Mouse (Mus musculus): Measurements from ENCODE around the gene Olfr204.
"Not testable (repeated sequence)": the region's sequence is repeated elsewhere in the genome, so short reads cannot be mapped to it uniquely, and the experiment has no call there.

Gene Olfr204

DNA sequence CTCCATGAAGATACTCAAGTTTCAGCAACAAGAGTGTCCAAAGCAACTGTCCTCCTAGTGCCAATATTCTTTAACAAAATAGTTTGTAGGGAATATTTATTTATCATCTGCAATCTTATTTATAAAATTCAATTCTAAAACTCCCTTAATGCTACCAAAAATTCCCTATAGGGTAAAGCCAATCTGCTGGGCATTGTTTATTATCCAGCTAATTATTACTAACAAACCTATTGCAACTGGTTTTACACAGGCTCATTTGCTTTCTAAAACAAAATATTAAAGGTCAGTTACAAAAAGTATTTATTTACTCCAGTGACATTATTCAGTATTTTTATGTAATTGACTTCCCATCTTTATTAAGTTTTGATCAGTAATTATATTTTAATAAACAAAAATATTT, at the start of gene Olfr204:
Gene Olfr204 (minus strand): TSS at position 101 of the 400 bp plus-strand sequence.
- in situ Hi-C loops (cut with MboI; ENCODE audit: low pct_unique_long_range_greater_than_20kb in 1 of 2, low sequenced_read_pairs in 2 of 2, unreplicated experiment in 1 of 2) = no loop called here

DNA sequence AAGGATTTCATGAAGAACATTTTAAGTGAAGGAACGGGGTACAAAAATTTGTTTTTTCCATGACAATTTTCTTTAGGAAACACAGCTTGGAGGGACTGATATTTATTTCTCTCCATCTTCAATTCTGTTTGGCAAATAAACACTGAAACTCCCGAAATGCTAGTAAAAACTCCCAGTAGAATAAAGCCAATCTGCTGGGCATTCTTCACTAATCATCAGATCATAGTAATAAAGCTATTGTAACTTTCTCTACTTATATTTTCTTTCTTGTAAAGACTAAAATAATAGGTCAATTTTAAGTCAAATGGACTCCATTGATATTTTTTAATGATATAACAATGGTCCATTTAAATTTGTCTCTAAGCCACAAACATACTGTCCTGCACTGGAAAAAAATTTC, 45.8 kb upstream of the Olfr204 start, which contains the start of gene Olfr209:
Gene Olfr209 (minus strand): TSS at position 101 of the 400 bp plus-strand sequence.
- in situ Hi-C loops (cut with MboI; ENCODE audit: low pct_unique_long_range_greater_than_20kb in 1 of 2, low sequenced_read_pairs in 2 of 2, unreplicated experiment in 1 of 2) = loop anchor here in 1 of 2 experiments (25.0 kb wide), 1 partner anchor 552 kb away; the partner anchor contains the start of gene Olfr173

DNA sequence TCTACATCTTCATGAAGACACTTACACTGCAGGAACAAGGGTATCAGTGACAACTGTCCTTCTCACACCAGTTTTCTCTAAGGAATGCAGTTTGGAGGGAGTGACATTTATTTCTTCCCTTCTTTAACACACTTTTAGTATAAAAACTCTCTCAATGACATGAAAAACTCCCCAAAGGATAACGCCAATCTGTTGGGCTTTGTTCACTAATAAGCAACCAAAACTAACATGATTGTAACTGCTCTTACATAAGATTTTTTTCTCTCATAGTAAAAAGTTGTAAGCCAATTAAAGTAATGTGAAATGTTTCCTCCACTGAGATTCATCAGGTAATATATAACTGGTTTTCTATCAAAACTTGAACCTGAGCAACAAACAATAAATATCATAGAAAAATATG, 31.1 kb upstream of the Olfr204 start, which contains the start of gene Olfr206:
Gene Olfr206 (minus strand): TSS at position 101 of the 400 bp plus-strand sequence.
- in situ Hi-C loops (cut with MboI; ENCODE audit: low pct_unique_long_range_greater_than_20kb in 1 of 2, low sequenced_read_pairs in 2 of 2, unreplicated experiment in 1 of 2) = no loop called here

DNA sequence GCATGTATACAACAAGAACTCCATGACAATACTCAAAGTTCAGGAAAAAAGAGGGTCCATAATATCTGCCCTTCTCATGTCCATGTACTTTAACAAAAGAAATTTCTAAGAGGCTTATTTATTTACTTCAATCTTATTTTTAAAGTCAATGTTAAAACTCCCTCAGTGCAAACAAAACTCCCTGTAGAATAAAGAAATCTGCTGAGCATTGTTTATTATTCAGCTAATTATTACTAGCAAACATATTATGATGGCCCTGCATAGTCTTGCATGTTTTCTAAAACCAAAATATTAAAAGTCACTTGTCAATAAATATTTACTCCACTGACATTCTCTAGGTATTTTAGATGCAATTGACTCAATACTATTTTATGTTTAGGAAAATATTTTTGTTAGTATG, 13.0 kb upstream of the Olfr204 start, which contains the start of gene Olfr205:
Gene Olfr205 (minus strand): TSS at position 101 of the 400 bp plus-strand sequence.
- in situ Hi-C loops (cut with MboI; ENCODE audit: low pct_unique_long_range_greater_than_20kb in 1 of 2, low sequenced_read_pairs in 2 of 2, unreplicated experiment in 1 of 2) = no loop called here

DNA sequence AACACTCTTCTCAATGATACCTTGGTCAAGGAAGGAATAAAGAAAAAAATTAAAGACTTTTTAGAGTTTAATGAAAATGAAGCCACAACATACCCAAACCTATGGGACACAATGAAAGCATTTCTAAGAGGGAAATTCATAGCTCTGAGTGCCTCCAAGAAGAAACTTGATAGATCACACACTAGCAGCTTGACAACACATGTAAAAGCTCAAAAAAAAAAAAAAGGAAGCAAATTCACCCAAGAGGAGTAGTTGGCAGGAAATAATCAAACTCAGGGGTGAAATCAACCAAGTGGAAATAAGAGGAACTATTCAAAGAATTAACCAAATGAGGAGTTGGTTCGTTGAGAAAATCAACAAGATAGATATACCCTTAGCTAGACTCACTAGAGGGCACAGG, 5.2 kb upstream of the Olfr204 start:
- in situ Hi-C loops (cut with MboI; ENCODE audit: low pct_unique_long_range_greater_than_20kb in 1 of 2, low sequenced_read_pairs in 2 of 2, unreplicated experiment in 1 of 2) = not testable (repeated sequence)

DNA sequence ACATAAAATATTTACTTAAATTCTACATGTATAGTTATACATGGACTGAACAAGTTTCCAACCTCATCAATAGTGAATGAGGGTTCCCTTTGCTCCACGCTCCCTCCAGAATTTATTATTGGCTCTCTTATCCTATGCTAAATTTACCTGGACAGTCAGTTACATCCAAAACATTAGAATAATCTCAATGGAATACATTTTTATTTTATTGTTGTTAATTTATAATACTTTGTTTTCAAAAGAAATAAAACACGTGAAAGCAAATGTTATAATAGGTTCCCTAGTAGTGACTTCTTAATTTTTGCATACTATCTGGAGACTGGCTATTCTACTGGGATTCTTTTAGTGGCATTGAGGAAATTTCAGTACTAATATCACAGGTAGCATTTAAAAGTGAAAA, 19.5 kb downstream of the Olfr204 start, which contains the start of gene Olfr203:
Gene Olfr203 (plus strand): TSS at position 301 of the 400 bp plus-strand sequence.
- in situ Hi-C loops (cut with MboI; ENCODE audit: low pct_unique_long_range_greater_than_20kb in 1 of 2, low sequenced_read_pairs in 2 of 2, unreplicated experiment in 1 of 2) = no loop called here

DNA sequence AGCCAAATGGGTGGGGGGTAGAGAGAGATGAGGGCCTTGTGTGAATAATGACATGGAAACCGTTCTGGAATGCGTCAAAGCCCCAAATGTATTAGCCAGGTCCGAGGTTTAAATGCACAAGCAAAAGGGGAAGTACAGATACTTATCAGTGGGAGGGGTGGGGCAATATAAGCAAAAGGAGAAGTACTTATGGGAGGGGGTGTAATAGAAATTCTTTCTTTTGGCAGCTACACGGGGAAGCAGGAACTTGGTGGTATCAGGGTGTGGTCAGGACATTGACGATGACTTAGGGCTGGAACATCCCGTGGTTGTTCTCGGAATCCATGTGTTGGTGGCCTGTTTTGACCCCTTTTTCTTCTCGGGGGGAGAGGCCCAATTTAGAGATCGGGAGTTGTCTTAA, 30.5 kb downstream of the Olfr204 start:
- in situ Hi-C loops (cut with MboI; ENCODE audit: low pct_unique_long_range_greater_than_20kb in 1 of 2, low sequenced_read_pairs in 2 of 2, unreplicated experiment in 1 of 2) = not testable (repeated sequence)

DNA sequence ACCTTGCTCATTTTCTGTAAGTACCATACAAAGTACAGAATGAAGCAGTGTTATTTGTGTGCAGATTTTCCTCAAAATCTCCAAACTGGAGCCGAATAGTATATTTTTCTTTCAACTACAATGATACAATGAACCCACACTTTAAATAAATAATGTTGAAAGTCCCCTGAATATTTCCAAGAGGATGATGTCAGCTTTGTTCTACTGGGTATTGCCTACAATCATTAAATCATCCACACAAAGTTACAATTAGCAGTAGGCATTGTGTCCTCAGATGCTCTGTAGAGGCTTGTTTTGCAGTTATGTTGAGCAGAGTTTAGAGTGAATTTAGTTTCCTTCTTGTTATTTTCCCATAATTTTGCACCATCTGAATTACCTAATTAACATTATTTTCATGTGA, 31.4 kb downstream of the Olfr204 start, which contains the start of gene Olfr202:
Gene Olfr202 (minus strand): TSS at position 101 of the 400 bp plus-strand sequence.
- in situ Hi-C loops (cut with MboI; ENCODE audit: low pct_unique_long_range_greater_than_20kb in 1 of 2, low sequenced_read_pairs in 2 of 2, unreplicated experiment in 1 of 2) = no loop called here

DNA sequence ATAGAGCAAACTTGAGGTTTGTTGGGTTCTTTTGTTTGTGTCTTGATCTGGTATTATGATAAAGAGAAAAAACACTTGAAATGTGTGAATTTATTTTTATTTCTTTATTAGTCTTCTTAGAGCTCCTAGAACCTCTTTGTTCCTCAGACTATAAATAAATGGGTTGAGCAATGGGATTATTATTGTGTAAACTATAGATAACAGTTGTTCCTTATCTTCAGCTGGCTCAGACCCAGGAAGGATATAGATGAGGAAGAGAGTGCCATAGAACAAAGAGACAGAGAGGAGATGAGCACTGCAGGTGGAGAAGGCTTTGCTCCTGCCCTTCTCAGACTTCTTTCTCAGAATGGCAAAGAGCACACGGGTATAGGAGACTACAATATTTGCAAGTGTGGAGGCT, 34.6 kb downstream of the Olfr204 start:
- in situ Hi-C loops (cut with MboI; ENCODE audit: low pct_unique_long_range_greater_than_20kb in 1 of 2, low sequenced_read_pairs in 2 of 2, unreplicated experiment in 1 of 2) = no loop called here

DNA sequence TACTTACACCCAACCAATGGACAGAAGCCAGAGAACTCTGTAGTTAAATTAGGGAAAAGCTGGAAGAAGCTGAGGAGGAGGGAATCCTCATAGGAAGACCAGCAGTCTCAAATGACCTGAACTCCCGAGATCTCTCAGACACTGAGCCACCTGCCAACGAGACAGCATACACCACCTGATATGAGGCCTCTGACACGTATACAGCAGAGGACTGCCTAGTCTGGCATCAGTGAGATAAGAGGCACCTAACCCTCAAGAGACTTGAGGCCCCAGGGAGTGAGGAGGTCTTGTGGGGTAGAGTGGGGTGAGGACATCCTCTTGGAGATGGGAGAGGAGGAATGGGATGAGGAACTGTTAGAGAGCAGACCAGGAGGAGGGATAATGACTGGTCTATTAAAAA, 37.5 kb downstream of the Olfr204 start:
- in situ Hi-C loops (cut with MboI; ENCODE audit: low pct_unique_long_range_greater_than_20kb in 1 of 2, low sequenced_read_pairs in 2 of 2, unreplicated experiment in 1 of 2) = no loop called here

DNA sequence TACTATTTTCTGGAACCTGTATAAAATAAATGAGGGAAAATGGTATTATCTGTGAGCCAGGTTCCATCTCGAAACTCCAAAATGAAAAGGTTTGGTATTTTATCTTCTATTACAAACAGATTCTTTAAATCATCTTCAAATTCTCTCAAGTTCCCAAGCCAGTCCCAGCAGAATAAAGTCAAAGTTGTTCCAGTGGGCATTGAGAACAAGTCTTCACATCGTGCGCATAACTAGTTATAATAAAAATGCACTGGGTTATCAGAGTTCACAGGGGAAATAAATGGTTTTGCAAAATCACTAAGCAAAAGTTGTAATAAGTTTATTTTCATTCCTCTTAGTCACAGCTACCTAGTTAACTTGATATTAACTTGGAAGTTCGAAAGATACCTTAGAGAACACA, 45.5 kb downstream of the Olfr204 start, which contains the start of gene Olfr201:
Gene Olfr201 (minus strand): TSS at position 101 of the 400 bp plus-strand sequence.
- in situ Hi-C loops (cut with MboI; ENCODE audit: low pct_unique_long_range_greater_than_20kb in 1 of 2, low sequenced_read_pairs in 2 of 2, unreplicated experiment in 1 of 2) = not testable (repeated sequence)

DNA sequence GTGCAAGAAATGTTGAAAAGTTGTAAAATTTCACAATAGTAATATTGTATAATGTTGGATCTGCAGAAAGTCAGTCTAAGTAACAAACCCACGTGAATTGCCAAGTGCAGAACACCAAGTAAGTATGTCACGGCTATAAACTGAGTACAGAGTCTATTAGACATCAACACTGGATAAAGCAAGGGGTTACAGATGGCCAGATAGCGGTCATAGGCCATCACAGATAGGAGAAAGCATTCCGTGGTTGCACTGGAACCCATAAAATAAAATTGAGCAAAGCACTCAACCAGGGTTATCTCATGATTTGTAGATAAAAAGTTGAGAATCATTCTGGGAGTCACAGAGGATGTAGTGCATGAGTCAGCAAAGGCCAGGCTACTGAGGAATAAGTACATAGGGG, 49.0 kb downstream of the Olfr204 start:
- in situ Hi-C loops (cut with MboI; ENCODE audit: low pct_unique_long_range_greater_than_20kb in 1 of 2, low sequenced_read_pairs in 2 of 2, unreplicated experiment in 1 of 2) = not testable (repeated sequence)

All from mouse embryonic stem cell (cell line).